Mouse (Mus musculus) brain, adult 2 months (tissue): ENCODE results near the gene Tas2r130.
"Not testable (repeated sequence)": the region's sequence is repeated elsewhere in the genome, so short reads cannot be mapped to it uniquely, and the experiment has no call there.

Experiments used
- DNase-seq: peaks from one replicate; pipeline ENCODE4 v3.0.0; 2011; ENCODE audit warnings: low read depth, low spot score

Tas2r130 gene

DNA sequence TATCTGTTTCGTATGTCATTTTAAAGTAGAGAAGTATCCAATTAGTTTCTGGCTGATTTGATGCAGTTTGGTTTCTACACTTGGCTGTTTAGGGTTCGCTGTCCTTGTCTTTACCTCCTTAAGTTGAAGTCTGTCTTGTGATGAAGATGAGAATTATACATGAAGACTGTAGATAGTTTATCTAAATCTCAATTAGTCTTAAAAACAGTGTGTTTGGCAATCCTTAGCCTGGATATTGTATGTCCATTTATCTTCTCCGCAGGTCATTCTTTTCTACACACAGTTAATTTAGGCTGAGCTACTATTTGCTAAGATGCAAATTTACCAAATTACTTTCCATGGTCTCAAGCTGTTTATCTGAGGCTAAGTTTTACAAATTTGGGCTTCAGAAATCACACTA is at the start of gene Tas2r130:
Gene Tas2r130 (minus strand): TSS at position 101 of the 400 bp plus-strand sequence.
- no peak for DNase-seq

DNA sequence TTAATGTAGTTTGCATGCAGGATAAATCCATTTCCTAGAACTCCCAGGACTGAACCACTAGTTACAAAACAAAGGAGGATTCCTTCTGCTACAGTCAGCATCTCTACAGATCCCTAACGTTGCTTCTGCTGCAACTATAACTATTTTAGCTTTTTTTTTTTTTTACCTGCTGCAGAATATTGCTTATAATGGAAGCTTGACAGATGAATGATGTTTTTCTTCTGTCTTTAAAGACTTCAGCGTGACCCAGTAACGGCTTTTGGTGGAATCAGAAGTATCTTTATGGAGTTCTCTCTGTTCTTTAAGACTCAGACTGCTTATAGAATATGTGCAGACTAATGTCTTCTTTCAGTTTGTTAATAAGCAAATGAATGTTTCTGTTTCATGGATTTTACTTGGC is 48.1 kb upstream of the Tas2r130 start, which contains the start of gene Tas2r106:
Gene Tas2r106 (minus strand): TSS at position 101 of the 400 bp plus-strand sequence.
- no peak for DNase-seq

DNA sequence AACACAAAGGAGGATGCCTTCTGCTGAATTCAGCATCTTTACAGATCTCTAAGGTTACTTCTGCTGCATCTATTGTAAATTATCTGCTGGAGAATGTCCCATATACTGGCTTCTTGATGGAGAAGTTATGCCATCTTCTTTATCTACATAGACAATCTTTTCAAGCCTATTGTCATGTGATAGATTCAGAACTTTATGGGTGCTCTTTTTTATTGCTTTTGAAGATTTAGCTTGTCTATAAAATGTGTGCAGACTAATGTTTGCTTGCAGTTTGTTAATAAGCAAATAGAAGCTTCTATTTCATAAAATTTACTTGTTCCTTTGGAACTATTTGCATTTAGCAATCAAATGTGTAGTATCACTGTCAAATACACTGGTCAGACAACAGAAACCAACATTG is 29.3 kb upstream of the Tas2r130 start, which contains the start of gene Tas2r107:
Gene Tas2r107 (minus strand): TSS at position 101 of the 400 bp plus-strand sequence.
- DNase-seq: no peak

DNA sequence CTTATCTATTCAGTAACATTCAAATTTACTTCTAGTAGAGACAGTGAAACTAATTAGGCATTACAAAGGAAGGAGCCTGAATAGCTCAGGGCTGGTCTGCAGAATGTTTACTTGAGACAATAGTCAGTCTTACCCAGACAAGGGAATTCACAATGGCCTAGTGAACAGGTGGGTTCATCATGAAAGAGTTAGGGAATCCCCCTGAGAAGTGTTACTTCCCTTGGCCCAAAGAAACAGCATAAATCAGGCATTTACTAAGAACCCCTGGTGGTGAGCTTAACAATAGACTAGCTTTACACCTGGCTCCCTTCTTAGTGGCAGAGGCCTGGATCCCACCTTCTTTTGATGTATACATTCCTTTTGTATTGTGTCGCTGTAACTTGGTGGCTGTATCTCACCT is 20.8 kb downstream of the Tas2r130 start:
- DNase-seq: not testable (repeated sequence)

DNA sequence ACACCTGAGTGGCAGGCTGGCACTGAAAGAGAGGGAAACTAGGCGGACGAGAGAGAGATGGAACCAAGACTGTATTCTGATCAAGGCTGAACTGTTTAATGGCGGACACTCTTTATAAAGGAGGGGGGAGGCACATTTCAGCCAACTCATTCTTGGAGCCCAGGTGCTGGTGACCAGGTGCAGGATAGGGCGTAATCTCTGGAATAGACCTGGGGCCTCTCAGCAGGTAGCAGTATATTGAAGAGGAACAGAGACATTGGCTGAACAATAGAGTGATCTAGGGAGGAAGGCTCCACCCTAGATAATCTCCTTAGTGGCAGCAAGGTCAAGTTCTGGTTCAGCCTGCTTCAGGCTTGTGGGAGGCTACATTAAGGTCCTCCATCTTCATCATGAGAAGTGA is 25.9 kb downstream of the Tas2r130 start:
- no peak for DNase-seq
